Mouse (Mus musculus): ENCODE measurements around the gene Olfr172. TPM values are rescaled to one million over a fixed set of nuclear protein-coding genes. Genes with fewer than 3 reads are reported as not detected.

Olfr172 gene
- polyA plus RNA-seq, 1 experiment from 2014 or later = not detected

DNA sequence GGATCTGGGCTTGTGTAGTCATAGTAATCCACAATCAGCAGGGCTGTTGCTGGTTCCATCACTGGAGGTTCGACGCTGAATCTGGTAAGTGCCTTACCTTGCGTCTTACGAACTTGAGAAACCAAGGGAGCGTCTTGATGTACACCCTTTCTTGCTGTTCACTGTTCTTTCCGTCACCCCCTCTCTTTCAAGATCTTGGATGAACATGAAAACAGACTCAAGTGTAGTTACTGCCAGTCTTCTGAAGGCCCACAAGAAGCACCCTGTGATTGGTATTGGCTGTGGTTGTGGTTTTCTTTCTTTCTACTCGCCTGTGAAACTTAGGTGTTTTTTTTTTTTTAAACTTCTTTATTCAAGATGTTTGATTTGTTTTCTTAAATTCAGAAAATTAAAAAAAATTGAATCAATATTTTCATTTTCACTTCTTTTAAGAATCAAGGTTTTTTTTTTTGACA lies 44.3 kb downstream of the Olfr172 start, which contains the start of gene Gpr15:
Gene Gpr15 (minus strand): TSS at position 405 of the 455 bp plus-strand sequence.
- WGBS = 88% methylated on average over 7 of the region's 7 CpGs
- H3K4me2 ChIP-seq = no peak within 1 kb of the TSS
- H3K4me1 ChIP-seq = no peaks in the 10 kb centered on the region
- ATAC-seq (ENCODE audit: low FRiP score) = no peak
- H3K4me3 ChIP-seq (replicated peaks) = no peak within 1 kb of the TSS
- H3K27ac ChIP-seq = no peak within 1 kb of the TSS
- H3K9me3 ChIP-seq = no peaks in the 10 kb centered on the region
- no peak within 1 kb of the TSS for H3K9ac ChIP-seq
- H3K27me3 ChIP-seq = no peaks in the 10 kb centered on the region
- H3K36me3 ChIP-seq (replicated peaks) = no peaks in the 10 kb centered on the region

DNA sequence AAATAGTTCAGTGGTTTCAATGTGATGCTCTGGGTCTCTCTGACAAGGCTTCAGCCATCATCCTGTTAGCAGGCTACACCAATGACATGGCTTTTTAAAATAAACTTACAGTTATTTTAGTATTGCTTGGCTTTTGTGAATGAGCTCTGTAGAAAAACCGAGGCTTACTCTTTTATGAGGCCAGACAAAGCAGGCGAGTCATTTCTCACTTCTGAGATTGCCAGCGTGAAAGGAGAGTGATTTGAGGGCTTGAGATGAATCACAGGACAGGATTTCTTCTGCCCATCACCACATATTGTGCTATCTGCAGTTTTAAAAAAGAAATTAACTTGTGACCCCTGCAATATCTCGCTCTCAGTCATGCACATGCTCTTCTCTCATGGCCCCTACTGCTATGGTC lies 48.0 kb downstream of the Olfr172 start:
- Histone ChIP-seq H3K9ac (no peak overlapping the region), H3K27me3 (no peaks in the 10 kb centered on the region), H3K4me2 (no peak overlapping the region), H3K4me1 (no peaks in the 10 kb centered on the region), H3K9me3 (no peaks in the 10 kb centered on the region), H3K36me3 (replicated peaks) (no peaks in the 10 kb centered on the region), H3K27ac (no peak overlapping the region), H3K4me3 (replicated peaks) (no peak overlapping the region)
- 78% methylated on average over 4 of the region's 4 CpGs for WGBS
- no peak for ATAC-seq (ENCODE audit: low FRiP score)

- H3K27me3 ChIP-seq = no peaks in the 10 kb centered on the region
- no peaks in the 10 kb centered on the region for H3K36me3 ChIP-seq (replicated peaks)
- no peaks in the 10 kb centered on the region for H3K9me3 ChIP-seq
- H3K4me2 ChIP-seq = no peak overlapping the region
- H3K27ac ChIP-seq = no peak overlapping the region
- H3K4me3 ChIP-seq (replicated peaks) = no peak overlapping the region
- H3K9ac ChIP-seq = no peak overlapping the region
- H3K4me1 ChIP-seq = no peaks in the 10 kb centered on the region
- WGBS = 95% methylated on average over 1 of the region's 1 CpGs
- no peak for ATAC-seq (ENCODE audit: low FRiP score)
Observed at GRCm38 (mm10) chr16:58713128-58713527, 49.8 kb downstream of the Olfr172 start.

DNA sequence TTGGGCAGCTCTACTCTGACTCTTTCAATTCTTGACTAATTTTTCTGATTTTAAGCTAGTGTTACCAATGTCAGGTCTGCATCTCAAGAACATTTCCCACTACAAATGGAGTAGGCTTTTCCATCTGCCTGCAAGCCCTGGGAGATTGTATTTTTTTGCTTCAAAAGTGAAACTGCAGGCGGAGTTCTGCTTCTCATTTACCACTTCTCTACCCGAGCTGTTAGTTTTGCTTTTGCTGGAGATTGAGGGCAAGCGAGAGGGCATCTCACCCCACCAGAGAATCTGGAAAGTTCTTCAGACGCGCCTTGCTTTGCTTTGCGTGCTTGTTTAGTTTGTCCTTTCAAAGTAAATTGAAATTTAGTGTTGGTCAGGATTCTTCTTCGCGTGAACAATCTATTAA lies 50.8 kb downstream of the Olfr172 start:
- no peaks in the 10 kb centered on the region for H3K4me1 ChIP-seq
- H3K27ac ChIP-seq = no peak overlapping the region
- no peak overlapping the region for H3K4me2 ChIP-seq
- H3K36me3 ChIP-seq (replicated peaks) = no peaks in the 10 kb centered on the region
- H3K4me3 ChIP-seq (replicated peaks) = no peak overlapping the region
- no peak for ATAC-seq (ENCODE audit: low FRiP score)
- 84% methylated on average over 8 of the region's 8 CpGs for WGBS
- no peaks in the 10 kb centered on the region for H3K27me3 ChIP-seq
- no peak overlapping the region for H3K9ac ChIP-seq
- H3K9me3 ChIP-seq = no peaks in the 10 kb centered on the region

Small RNA genes within 50 kb of the gene (microRNA-seq; reads per million reads assigned to microRNA genes)
- gene Gm27564 = not detected

Other genes starting within 250 kb of the Olfr172 start
- gene St3gal6, start 238.9 kb downstream of the Olfr172 start, polyA plus RNA-seq (2016; fragmentation: Nextera tagmentation; extraction: Ambion mirVana) = 4.9 and 9.0 TPM in 2 replicates
- gene Gm813, start 146.2 kb downstream of the Olfr172 start, polyA plus RNA-seq (2016; fragmentation: Nextera tagmentation; extraction: Ambion mirVana) = not detected in 2 replicates
- gene E330017A01Rik, start 124.4 kb downstream of the Olfr172 start, polyA plus RNA-seq (2016; fragmentation: Nextera tagmentation; extraction: Ambion mirVana) = not detected in 2 replicates
- gene Cpox, start 92.9 kb downstream of the Olfr172 start, polyA plus RNA-seq (2016; fragmentation: Nextera tagmentation; extraction: Ambion mirVana) = 13.9 and 18.4 TPM in 2 replicates
- gene Gpr15, start 44.1 kb downstream of the Olfr172 start, polyA plus RNA-seq (2016; fragmentation: Nextera tagmentation; extraction: Ambion mirVana) = 0.11 and 0.12 TPM in 2 replicates
- 104 and 115 TPM in 2 replicates for gene Cldnd1, start 35.3 kb downstream of the Olfr172 start, polyA plus RNA-seq (2016; fragmentation: Nextera tagmentation; extraction: Ambion mirVana)
- not detected in 2 replicates for gene Olfr173, start 37.1 kb upstream of the Olfr172 start, polyA plus RNA-seq (2016; fragmentation: Nextera tagmentation; extraction: Ambion mirVana)
- gene Olfr175-ps1, start 63.6 kb upstream of the Olfr172 start, polyA plus RNA-seq (2016; fragmentation: Nextera tagmentation; extraction: Ambion mirVana) = not detected in 2 replicates
- not detected in 2 replicates for gene Olfr177, start 111.6 kb upstream of the Olfr172 start, polyA plus RNA-seq (2016; fragmentation: Nextera tagmentation; extraction: Ambion mirVana)
- not detected in 2 replicates for gene Olfr178, start 128.9 kb upstream of the Olfr172 start, polyA plus RNA-seq (2016; fragmentation: Nextera tagmentation; extraction: Ambion mirVana)
- not detected in 2 replicates for gene Olfr181, start 165.6 kb upstream of the Olfr172 start, polyA plus RNA-seq (2016; fragmentation: Nextera tagmentation; extraction: Ambion mirVana)
- gene Olfr180, start 166.2 kb upstream of the Olfr172 start, polyA plus RNA-seq (2016; fragmentation: Nextera tagmentation; extraction: Ambion mirVana) = not detected in 2 replicates
- not detected in 2 replicates for gene Olfr183, start 232.2 kb upstream of the Olfr172 start, polyA plus RNA-seq (2016; fragmentation: Nextera tagmentation; extraction: Ambion mirVana)